Mouse (Mus musculus) heart, embryonic 16.5 days (tissue): ENCODE data around the gene Syngr2. TPM values are rescaled to one million over a fixed set of nuclear protein-coding genes. Genes with fewer than 3 reads are reported as not detected.
"Not testable (repeated sequence)": the region's sequence is repeated elsewhere in the genome, so short reads cannot be mapped to it uniquely, and the experiment has no call there.

Experiments used
- ATAC-seq: fragments of 200-750 bp; cut with Nextera tagmentation; replicated peaks from 2 replicates; pipeline ENCODE4 v1.8.0; 2017; ENCODE audit warnings: moderate number of reproducible peaks; ENCODE audit not compliant: insufficient read depth, low FRiP score; ENCODE audit errors: extremely low read depth
- H3K27ac ChIP-seq: fragments of 300-500 bp; sonication (generic); 2 replicates; pipeline ENCODE4 v1.5.1; 2014; ENCODE audit warnings: mild to moderate bottlenecking, low read length, control low read depth, moderate library complexity
- H3K27me3 ChIP-seq: fragments of 300-500 bp; sonication (generic); 2 replicates; pipeline ENCODE4 v1.6.1; 2014; ENCODE audit warnings: low read length, mixed read lengths; ENCODE audit not compliant: control insufficient read depth, insufficient read depth
- H3K36me3 ChIP-seq: fragments of 300-500 bp; sonication (generic); 2 replicates; pipeline ENCODE4 v1.6.1; 2014; ENCODE audit not compliant: control insufficient read depth, insufficient read depth
- H3K4me1 ChIP-seq: fragments of 300-500 bp; sonication (generic); 2 replicates; pipeline ENCODE4 v1.6.1; 2014; ENCODE audit warnings: low read length, mixed read lengths; ENCODE audit not compliant: control insufficient read depth, insufficient read depth
- H3K4me2 ChIP-seq: fragments of 300-500 bp; sonication (generic); 2 replicates; pipeline ENCODE4 v1.6.1; 2014; ENCODE audit warnings: low read depth, mild to moderate bottlenecking, control low read depth, low read length
- H3K4me3 ChIP-seq: fragments of 300-500 bp; sonication (generic); 2 replicates; pipeline ENCODE4 v1.5.1; 2014; ENCODE audit warnings: mild to moderate bottlenecking, control low read depth, low read length
- H3K9ac ChIP-seq: fragments of 300-500 bp; sonication (generic); 2 replicates; pipeline ENCODE4 v1.6.1; 2014; ENCODE audit warnings: low read length, control low read depth
- H3K9me3 ChIP-seq: fragments of 300-500 bp; sonication (generic); replicated peaks from 2 replicates; pipeline ENCODE4 v1.6.1; 2016; ENCODE audit warnings: low read length; ENCODE audit not compliant: control insufficient read depth
- WGBS: fragments of 180-500 bp; shearing (Covaris S2); extraction: QIAGEN DNeasy Blood & Tissue Kit; methylation state at CpG from one replicate; pipeline ENCODE4 v1.1.7; 2014; 5-methylcytosine and 5-hydroxymethylcytosine counted together
- polyA plus RNA-seq: library from polyadenylated mRNA; unstranded; fragments of >200 nt; fragmentation: Nextera tagmentation; extraction: Ambion mirVana; gene quantifications from 2 replicates; pipeline ENCODE4 v1.2.1, GENCODE M21; 2015

Gene Syngr2
- polyA plus RNA-seq, 1 experiment from 2014 or later, result 133 TPM

DNA sequence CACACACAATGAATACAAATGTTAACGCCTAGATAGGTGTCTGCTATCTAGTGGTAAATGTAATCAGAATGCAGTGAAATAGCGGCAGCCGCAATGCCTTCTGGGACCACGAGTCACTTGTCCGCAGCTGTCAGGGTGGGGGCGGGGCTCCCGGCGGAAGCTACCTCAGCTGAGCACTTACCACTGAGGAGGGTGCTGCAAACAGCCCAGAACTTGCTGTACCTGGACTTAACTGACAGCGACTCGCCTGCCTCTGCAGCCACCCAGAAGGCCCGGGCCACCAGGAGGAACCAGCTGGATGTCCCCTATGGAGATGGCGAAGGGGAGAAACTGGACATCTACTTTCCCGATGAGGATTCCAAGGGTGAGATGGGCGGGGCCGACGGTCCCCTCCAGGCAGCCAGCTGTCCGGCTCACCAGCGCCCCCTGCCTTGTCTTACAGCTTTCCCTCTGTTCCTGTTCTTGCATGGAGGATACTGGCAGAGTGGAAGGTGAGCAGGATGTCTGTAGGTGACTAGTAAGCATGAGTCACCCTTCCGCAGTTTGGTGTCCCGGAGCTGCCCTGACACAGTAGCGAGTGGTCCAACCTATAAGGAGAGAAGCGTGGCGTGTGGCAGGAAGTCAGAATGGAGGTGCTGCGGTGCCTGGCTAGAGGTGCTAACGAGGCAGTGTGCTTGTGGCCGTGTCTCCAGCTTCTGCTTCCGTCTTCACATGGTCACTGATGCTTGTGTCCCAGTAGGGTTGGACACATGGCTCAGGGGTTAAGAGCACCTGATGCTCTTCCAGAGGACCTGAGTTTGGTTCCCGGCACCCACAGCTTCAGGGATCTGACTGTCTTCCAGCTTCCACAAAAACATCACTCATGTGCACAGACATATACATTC is 22.9 kb downstream of the Syngr2 start:
- H3K9ac ChIP-seq, result no peak overlapping the region
- peak overlapping the region; percentile 58 for H3K4me2 ChIP-seq
- no peak overlapping the region for H3K27ac ChIP-seq
- 0 out of 2 replicates have a peak, but pooled peaks have one; percentile 5 for ATAC-seq
- H3K36me3 ChIP-seq, result no peaks in the 10 kb centered on the region
- WGBS, result 26% methylated on average over 28 of the region's 28 CpGs
- H3K27me3 ChIP-seq, result no peaks in the 10 kb centered on the region
- peaks cover 47% of the 10 kb centered on the region for H3K4me1 ChIP-seq
- no peaks in the 10 kb centered on the region for H3K9me3 ChIP-seq
- peak overlapping the region; percentile 39 for H3K4me3 ChIP-seq

DNA sequence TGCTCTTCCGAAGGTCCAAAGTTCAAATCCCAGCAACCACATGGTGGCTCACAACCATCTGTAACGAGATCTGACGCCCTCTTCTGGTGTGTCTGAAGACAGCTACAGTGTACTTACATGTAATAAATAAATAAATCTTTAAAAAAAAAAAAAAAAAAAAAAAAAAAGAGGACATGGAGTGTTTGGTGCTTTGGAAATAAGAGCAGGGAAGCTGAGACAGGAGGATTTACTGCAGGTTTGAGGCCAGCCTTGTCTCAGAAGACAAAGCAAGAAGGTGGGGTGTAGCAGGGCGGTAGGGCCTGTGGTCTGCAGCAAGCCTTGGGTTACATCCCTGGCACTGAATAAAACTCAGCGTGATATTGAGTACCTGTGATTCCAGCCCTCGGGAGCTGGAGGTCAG is 24.0 kb downstream of the Syngr2 start:
- H3K9ac ChIP-seq, H3K9me3 ChIP-seq, H3K4me2 ChIP-seq, H3K36me3 ChIP-seq, ATAC-seq, H3K4me3 ChIP-seq, H3K27ac ChIP-seq, H3K27me3 ChIP-seq: not testable (repeated sequence)
- 91% methylated on average over 4 of the region's 6 CpGs for WGBS
- peaks cover 38% of the 10 kb centered on the region for H3K4me1 ChIP-seq

DNA sequence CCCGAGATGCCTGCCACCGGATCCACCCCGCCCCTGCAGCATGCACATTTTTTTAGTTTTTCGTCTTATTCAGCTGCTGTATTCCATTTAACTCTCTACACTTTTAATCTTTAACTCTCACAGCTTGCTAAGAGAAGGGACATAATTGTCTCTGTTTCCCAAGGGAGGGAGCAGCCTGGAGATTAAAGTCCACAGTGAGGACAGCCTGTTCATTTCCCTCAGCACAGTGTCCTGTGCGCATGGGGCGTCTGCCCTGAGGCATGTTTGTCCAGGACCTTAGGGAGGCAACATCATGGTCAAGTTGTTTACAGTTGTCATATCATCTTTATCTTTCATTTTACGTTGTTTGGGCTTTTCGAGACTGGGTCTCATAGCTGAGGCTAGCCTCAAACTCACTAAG is 24.6 kb downstream of the Syngr2 start:
- H3K27ac ChIP-seq, result no peak overlapping the region
- no peak overlapping the region for H3K9ac ChIP-seq
- ATAC-seq, result no peak
- H3K4me2 ChIP-seq, result no peak overlapping the region
- H3K36me3 ChIP-seq, result no peaks in the 10 kb centered on the region
- no peaks in the 10 kb centered on the region for H3K27me3 ChIP-seq
- 91% methylated on average over 8 of the region's 8 CpGs for WGBS
- peaks cover 36% of the 10 kb centered on the region for H3K4me1 ChIP-seq
- H3K4me3 ChIP-seq, result no peak overlapping the region
- H3K9me3 ChIP-seq, result no peaks in the 10 kb centered on the region

DNA sequence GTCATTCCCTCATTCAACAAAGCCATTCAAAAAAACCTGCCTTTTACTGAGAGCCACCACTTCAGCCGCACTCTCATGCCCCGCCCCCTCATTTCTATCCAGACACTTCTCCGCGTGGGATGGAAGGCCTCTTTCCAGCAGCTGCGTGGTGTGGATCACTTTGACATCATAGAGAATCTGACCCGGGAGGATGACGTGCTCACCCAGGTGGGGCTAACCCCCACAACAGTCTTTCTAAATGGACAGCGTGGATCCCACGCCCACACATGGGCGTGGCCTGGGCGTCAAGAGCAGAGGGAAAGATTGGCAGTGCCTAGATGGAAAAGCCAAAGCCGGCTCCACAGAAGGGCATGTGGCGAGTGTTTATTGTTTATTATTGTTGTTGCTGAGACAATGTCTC is 26.8 kb downstream of the Syngr2 start:
- peak overlapping the region; percentile 46 for H3K4me2 ChIP-seq
- no peaks in the 10 kb centered on the region for H3K9me3 ChIP-seq
- H3K27me3 ChIP-seq, result no peaks in the 10 kb centered on the region
- H3K4me3 ChIP-seq, result peak overlapping the region; percentile 28
- H3K4me1 ChIP-seq, result peaks cover 28% of the 10 kb centered on the region
- H3K36me3 ChIP-seq, result no peaks in the 10 kb centered on the region
- no peak overlapping the region for H3K9ac ChIP-seq
- 26% methylated on average over 13 of the region's 13 CpGs for WGBS
- ATAC-seq, result no peak
- no peak overlapping the region for H3K27ac ChIP-seq

DNA sequence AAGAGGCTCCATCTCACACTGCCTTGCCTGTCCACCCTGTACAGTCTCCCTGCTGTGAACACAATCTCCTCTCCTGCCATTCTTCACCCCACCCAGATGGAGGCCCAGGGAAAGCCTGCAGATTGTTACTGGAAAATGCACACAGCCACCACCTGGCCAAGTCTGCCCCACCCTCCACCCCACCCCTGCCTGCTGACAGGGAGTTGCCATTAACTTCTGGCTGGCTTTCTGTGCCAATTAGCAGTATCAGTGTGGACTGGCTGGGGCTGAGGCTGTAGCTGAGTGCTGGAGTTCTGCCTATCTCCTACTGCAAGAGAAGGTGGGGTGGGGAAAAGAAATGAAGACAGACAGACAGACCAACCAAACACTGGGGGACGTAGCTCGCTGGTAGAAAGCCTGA is 29.1 kb downstream of the Syngr2 start:
- WGBS, result 56% methylated on average over 2 of the region's 2 CpGs
- Histone ChIP-seq H3K9ac (no peak overlapping the region), H3K9me3 (no peaks in the 10 kb centered on the region), H3K4me1 (peaks cover 21% of the 10 kb centered on the region), H3K4me2 (no peak overlapping the region), H3K36me3 (no peaks in the 10 kb centered on the region), H3K27me3 (no peaks in the 10 kb centered on the region), H3K4me3 (no peak overlapping the region), H3K27ac (peak overlapping the region; percentile 54)
- peak; percentile 78 for ATAC-seq

DNA sequence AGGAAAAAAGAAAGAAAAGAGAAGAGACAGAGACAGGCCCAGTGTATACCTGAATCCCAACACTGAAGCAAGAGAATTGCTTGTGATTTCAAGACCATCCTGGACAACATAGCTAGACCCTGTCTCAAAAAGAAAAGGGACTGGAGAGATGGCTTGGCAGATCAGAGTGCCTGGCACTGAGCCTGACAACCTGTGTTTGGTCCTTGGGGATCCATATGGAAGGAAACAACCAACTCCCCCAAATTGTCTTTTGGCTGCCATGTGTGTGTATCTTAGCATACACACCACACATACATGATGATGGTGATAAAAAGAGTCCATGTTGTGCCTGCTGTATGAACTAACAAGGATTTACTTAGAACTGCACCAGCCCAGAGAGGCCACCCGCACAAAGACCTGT is 29.6 kb downstream of the Syngr2 start:
- no peak overlapping the region for H3K4me3 ChIP-seq
- ATAC-seq, result no peak
- H3K4me2 ChIP-seq, result no peak overlapping the region; the same call in 1 of the 2 replicates
- no peaks in the 10 kb centered on the region for H3K27me3 ChIP-seq
- no peaks in the 10 kb centered on the region for H3K9me3 ChIP-seq
- peak overlapping the region; percentile 54 for H3K27ac ChIP-seq
- H3K9ac ChIP-seq, result no peak overlapping the region
- peaks cover 21% of the 10 kb centered on the region for H3K4me1 ChIP-seq
- 89% methylated on average over 1 of the region's 1 CpGs for WGBS
- no peaks in the 10 kb centered on the region for H3K36me3 ChIP-seq

DNA sequence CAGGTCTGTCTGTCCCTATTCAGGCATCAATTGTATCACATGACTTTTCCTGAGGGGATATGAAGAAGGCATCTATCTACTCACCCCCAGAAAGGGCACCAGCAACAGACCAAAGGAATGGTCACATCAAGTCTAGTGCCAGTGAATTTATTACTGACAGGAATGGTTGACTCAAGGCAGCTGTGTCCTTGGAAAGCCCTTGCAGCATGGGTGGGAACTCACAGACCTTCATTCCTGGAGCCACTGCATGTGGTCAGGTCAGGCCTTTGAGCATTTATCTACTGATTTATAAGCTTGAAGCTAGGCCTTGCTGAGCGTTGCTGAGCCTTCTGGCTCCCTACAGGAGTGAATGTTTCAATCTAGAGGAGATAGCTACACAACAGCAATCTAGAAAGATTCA is 31.4 kb downstream of the Syngr2 start:
- H3K27ac ChIP-seq, result peak overlapping the region; percentile 55
- H3K9me3 ChIP-seq, result no peaks in the 10 kb centered on the region
- no peak overlapping the region for H3K9ac ChIP-seq
- no peak overlapping the region for H3K4me3 ChIP-seq
- H3K4me1 ChIP-seq, result peaks cover 21% of the 10 kb centered on the region
- H3K36me3 ChIP-seq, result no peaks in the 10 kb centered on the region
- no peak for ATAC-seq
- no peaks in the 10 kb centered on the region for H3K27me3 ChIP-seq
- WGBS, result 43% methylated on average over 1 of the region's 1 CpGs
- no peak overlapping the region for H3K4me2 ChIP-seq

DNA sequence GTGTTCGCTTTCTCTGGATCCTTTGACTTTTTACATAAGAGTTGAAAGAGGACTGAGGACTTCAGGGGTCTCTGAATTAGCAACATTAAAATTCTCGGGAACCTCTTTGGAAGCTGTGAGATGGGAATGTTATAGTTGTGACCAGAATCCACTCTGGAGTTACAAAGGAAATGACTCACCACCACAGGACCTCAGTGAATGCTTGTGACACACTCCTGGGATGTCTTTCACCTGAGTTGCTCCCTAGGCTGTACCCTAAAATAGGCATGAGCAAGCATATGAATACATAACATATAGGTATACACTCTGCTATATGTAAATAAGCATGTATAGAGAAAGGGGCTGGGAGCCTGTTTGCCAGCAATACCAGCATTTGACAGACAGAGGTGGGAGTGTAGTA is 34.0 kb downstream of the Syngr2 start:
- no peaks in the 10 kb centered on the region for H3K27me3 ChIP-seq
- ATAC-seq, result no peak
- H3K4me1 ChIP-seq, result peaks cover 20% of the 10 kb centered on the region
- WGBS, result 81% methylated on average over 2 of the region's 2 CpGs
- no peak overlapping the region for H3K9ac ChIP-seq
- no peak overlapping the region for H3K27ac ChIP-seq
- no peak overlapping the region for H3K4me3 ChIP-seq
- H3K36me3 ChIP-seq, result no peaks in the 10 kb centered on the region
- no peak overlapping the region for H3K4me2 ChIP-seq
- H3K9me3 ChIP-seq, result no peaks in the 10 kb centered on the region

DNA sequence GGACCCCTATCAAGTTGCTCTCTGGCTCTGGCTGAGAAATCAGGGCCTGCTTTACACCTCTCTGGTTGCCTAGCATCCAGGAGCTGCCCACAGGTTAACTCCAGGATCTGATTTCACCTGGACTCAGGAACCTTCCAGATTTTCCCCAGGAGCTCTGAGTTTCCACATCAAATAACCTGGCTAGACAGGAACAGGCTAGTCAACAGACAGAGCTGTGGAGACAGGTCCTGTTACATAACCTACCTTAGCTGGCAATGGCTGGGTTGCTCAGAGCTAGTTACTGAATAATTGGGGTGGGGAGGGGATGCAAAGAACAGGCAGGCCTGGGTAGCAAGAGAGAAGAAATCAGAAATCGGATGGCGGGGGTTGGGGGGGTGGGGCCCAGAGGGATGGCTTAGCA is 35.5 kb downstream of the Syngr2 start:
- no peaks in the 10 kb centered on the region for H3K27me3 ChIP-seq
- no peaks in the 10 kb centered on the region for H3K36me3 ChIP-seq
- no peak overlapping the region for H3K27ac ChIP-seq
- no peak overlapping the region for H3K9ac ChIP-seq
- peaks cover 18% of the 10 kb centered on the region for H3K4me1 ChIP-seq
- 85% methylated on average over 2 of the region's 2 CpGs for WGBS
- no peak overlapping the region for H3K4me3 ChIP-seq
- H3K4me2 ChIP-seq, result no peak overlapping the region
- no peak for ATAC-seq
- H3K9me3 ChIP-seq, result no peaks in the 10 kb centered on the region
